Mouse (Mus musculus) bone marrow macrophage, adult 2 months (primary cell): ENCODE data around the gene Psap.

Experiments
- CTCF ChIP-seq: IDR thresholded peaks from 2 replicates; pipeline ENCODE4 v1.5.1; 2012; ENCODE audit warnings: low read depth, mild to moderate bottlenecking, low read length, moderate library complexity
- POLR2A ChIP-seq: IDR thresholded peaks from 2 replicates; pipeline ENCODE4 v1.6.1; 2012; ENCODE audit warnings: mild to moderate bottlenecking, low read depth, low read length, borderline replicate concordance

DNA sequence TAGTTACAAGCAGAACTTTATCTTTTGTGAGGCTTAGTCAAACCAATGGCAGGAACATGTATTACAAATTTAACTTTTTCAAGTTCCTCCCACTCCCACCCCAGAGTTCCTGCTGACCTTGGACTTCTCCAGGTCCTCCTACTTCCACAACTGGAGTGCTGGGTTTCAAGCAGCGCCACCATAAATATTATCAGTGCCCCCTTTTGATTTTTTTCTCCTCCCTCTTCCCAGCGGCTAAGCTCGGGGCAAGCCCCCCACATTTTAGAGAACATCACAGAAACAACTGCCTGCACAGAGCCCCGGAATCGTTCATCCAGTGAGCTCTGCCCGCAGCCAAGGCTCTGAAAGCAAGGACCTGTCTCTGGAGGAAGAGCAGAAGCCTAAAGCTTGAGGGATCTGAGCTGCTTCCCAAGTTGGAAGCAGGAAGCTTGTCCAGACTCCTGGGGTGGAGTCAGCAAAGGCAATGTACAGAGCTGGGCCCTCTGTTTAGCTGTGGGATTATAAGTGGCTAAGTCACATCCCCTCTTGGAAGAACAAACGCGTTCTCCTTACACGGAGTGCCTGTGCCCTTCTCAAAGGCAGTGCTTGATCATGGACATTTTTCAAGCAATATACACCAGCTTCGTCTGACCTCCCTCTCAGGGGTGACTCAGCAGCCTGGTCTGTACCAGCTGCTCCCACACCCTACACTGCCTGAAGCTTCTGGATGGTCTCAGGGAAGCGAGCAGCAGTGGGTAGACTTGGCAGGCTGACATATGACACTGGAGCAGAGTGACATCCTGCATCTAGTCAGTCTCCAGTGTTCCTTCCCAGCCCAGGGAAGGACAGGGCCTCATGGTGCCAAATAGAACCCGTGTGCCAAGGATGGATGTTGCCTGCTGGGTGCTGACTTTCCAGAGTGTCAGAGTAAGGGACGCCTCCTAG is 8.0 kb upstream of the Psap start:
- TF ChIP-seq CTCF (no peak), POLR2A (no peak)
